Mouse (Mus musculus) MEL-GATA-1-ER (cell line): Measurements from ENCODE around the gene Lyg1.
"Not testable (repeated sequence)": the region's sequence is repeated elsewhere in the genome, so short reads cannot be mapped to it uniquely, and the experiment has no call there.

ENCODE experiments used
- DNase-seq: peaks from one replicate; pipeline ENCODE4 v3.0.0-alpha.2; 2012; ENCODE audit warnings: low read depth; ENCODE audit errors: extremely low read depth

Gene Lyg1

DNA sequence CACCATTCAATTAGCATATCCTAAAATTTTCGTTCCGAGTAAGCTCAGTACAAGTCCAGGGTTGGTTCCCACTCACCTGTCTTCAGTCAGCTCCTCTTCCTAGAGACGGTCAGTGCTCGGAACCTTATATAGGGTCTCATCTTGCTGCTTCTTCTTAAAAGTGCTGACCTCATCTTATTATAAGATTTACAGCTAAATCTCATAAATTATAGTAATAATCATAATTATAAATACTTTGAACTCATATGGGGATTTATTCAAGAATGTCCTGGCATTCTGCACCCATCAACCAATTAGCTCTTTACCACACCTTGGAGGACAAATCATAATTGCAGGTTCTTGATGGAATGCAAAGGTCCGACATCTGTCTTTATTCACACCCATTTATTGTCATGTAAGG is at the start of gene Lyg1:
Gene Lyg1, minus strand, starts transcription at position 101 of the 400 bp plus-strand sequence.
- no peak for DNase-seq

DNA sequence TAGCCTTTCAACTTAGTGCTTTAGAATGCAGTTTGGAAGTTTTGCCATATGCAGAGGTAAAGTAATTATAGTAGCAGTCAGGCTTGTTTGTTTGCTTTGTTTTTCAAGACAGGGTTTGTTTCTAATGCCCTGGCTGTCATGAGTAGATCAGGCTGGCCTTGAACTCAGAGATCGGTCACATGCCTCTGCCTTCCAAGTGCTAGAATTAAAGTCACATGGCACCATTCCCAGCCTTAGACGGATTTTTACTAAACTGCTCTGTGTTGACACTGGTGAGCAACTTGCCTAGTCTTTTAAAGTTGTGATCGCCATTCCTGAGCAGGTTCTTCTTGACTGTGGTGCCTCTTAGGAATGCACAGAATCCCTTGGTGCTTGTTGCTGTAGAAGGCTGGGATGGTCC is 49.2 kb upstream of the Lyg1 start:
- no peak for DNase-seq

DNA sequence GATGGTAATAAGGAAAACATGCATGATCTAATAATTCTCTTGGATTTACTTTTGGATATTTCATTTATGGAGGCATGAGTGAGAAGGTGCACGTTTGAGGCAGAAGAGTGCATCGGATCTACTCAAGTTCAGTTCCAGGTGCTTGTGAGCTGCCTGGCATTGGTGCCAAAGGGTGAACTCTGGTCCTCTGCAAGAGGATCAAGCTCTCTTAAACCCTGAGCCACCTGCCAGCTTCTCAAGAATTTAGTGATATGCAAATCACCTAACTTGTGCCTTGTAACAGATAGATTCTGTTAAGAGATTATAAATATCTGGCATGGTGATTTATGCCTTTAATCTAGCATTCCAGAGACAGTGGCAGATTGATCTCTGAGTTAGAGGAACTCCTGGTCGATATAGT is 45.5 kb upstream of the Lyg1 start:
- no peak for DNase-seq

DNA sequence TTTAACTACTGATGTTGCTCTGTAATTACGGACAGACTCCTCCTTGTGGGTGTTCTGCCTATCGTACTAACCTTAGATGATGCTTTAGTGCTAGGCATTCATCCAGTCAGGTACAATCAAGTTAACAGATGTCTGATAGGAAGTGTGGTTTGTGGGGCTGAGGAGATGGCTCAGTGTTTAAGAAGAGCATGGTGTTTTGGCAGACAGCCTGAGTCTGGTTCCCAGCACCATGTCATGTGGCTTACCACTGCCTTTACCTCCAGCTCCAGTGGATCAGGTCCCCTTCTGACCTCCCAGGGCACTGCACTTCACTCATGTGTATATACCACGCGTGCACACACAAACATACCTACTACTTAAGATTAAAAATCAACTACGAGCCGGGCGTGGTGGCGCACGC is 44.4 kb upstream of the Lyg1 start:
- DNase-seq, result peak; percentile 51

DNA sequence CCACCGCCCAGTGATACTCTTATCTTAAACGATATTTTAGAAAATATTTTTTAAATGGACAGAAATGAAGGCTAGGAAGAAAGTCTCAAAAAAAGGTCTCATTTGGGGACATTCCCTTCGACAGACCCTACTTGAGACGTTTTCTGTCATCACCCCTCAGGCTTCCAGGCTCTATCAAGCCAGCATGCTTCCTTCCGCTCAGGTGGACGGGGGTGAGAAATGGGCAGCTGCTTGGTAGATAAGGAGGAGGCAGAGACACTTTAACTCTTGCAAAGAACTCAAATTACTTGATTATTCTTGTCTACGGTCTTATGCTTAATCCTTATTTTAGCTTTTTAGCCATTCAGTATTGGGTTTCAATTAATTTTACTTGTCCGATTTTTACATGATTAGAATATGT is 43.3 kb upstream of the Lyg1 start:
- DNase-seq, result peak; percentile 78

DNA sequence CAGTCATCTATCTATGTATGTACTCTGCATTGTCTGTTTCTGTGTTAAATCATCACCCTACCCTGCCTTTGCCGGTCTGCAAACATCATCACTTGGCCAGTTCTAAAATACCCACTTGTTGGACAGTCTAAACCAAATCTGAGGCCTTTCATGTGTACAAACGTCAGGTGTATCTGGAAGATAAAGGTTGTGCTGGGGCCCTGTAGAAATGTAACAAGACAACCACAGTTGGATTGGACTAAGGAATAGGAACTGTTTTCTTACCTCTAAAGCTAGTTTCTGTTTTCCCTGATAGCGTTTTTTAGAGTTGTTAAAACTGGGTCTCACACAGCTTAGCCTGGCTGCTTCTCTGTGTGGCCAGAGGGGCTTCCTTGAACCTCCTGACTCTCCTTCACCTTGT is 42.0 kb upstream of the Lyg1 start:
- DNase-seq, result peak; percentile 81

DNA sequence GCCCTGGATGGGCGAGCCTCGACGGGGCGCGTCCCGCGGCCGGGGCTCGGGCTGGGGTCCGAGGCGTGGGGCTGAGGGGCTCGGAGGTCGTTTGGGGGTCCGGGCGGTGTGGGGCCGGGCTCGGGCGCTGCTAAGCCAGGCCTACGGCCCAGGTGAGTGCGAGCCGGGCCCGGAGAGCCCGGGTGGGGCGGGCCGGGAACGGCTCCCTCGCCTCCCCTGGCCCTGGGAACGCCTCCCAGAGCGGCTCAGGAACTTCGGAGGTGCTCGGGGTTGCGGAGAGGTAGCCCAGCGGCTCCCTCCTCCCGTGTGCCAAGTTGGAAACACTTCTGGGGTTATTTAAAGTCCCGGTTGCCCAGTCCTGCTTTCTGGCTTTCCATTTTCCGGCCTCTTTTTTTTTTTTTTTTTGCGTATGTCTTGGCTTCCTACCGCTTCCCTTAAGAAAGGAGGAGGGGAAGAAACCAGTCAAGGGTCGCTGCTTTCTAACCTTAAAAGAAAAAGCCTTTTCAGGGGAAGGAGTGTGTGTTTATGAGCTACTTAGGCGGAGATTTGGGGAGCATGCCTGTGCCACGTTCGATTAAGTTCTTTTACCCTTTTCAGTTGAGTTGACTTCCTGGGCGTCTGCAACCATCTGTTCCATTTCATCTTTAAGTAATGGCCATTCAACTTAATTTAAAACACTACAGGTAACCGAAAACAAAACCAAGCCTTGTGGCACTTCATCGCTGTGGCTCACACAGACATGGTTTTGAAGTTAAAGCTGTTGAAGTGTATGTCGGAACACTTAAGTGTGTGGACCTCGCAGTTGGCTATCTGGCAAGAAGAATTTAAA is 41.0 kb upstream of the Lyg1 start:
- DNase-seq, result no peak

DNA sequence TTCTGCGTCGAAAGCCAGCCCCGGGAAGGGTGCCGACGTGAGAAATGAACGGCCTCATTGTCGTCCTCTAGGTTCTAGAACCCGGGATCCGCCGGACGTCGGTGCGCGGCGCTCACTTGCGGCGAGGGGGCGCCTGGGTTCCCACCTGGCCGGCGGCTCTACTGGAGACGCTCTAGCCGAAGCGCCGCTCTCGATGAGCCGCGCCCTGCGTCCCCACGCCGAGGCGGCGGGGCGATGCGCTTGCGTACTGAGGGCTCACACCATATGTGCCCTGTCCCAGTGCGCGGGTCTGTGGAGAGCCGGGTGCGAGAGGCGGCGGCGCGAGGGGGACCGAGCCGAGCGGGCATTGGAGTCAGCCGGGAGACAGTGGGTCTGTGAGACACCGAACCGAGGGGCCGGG is 40.3 kb upstream of the Lyg1 start, which contains the start of the genes Txndc9 and Eif5b:
Gene Txndc9, minus strand, starts transcription at position 27 of the 400 bp plus-strand sequence.
Gene Eif5b, plus strand, starts transcription at position 144 of the 400 bp plus-strand sequence.
- peak; percentile 81 for DNase-seq

DNA sequence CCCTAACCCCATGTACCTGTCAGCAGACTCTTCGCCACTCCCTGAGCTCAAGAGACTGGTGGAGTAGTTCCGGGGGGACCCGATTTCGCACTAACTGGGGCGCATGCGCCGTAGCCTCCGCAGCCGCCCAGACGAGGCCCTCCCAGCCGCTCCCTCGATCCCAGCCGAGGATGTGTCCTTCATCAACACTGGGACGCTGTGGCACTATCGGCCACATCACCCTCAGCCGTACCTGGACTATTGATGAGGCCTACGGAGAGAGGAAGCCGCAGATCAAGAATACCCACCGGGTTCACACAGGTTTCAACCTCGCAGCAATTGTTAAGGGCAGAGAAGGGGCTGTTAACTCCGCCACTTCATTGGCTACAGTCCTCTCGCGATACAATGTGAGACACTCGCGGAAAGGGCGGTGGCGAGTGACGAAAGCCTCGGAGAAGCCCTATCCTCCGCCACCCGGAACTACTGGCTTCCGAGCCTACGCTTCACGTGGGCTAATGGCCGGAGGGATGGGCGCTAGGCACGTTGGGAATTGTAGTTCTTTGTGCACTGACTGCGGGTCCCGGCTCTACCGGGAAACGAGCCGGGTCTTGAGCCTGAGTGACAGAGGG is 39.4 kb upstream of the Lyg1 start:
- peak; percentile 97 for DNase-seq

DNA sequence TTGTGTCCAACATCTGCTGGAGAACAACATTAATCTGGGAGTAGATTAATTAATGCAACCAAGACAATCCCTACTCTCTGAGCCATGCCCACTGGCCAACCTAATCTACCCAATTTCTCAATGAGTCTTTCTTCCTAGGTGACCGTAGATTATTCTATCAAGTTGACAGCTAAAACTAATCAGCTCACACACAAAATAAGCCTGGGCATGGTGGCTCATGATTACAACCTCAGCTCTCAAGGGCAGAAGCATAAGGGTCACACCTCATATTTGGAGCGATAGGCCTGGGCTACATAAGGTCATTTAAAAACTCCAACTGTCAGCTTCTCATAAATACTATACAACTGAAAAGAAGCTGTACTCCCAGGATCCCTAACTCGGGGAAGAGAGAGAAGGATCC is 38.7 kb upstream of the Lyg1 start:
- no peak for DNase-seq

DNA sequence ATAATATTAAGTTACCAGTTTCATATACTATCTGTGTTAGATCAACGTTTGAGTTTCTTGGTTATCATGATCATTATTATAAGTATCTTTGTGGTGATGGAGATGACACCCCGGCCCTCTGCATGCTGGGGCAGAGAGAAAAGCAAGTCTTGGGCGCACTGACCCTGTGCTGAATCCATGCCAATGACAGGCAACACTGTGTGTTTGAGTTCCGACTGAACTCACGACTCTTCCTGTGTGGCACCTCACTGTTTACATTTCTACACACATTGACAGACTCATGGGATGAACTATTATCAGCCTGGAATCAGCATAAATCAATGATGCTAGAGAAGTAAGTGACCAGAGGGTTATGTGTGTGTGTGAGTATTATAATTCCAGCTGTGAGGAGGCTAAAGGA is 30.3 kb upstream of the Lyg1 start:
- DNase-seq, result no peak

DNA sequence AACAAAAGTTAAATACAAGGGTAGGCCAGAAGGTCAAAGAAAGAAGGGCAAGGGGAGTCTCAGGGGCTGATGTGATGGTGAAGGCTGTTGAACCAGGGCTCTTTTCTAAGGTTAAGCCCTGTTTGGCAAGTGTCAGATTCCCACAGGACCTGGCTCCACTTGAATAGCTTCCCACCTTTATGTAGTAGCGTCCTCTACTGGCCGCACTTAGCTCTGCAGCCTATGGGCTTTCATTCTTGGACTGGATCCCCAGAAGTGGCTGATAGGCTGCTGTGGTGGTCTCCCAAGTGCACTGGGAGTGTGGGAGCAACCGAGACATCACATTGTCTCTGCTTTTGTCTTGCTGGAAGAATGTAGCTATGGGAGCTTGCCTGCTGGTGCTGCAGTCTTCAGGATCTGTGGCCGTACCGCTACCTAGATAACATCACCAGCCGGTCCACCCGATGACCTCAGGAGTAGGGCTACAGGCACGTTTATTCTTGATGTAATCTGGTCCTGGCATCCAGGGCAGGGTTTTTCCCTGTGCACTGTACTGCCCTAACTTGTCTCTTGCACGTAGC is 28.3 kb upstream of the Lyg1 start:
- DNase-seq, result no peak

DNA sequence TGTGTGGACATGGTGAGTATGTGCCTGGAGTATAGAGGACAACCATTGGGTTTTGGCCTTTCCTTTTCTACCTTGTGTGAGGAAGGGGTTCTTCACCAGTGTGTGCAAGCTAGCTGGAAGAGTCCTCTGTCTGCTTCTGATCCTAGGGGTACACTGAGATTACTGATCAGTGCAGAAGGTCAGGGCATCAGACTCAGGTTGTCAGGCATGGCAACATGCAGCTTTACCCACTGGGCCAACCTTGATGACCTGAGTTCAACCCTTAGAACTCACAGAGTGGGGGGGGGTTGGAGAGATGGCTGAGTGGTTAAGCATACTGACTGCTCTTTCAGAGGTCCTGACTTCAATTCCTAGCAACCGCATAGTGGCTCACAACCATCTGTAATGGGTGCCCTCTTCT is 26.8 kb upstream of the Lyg1 start:
- DNase-seq, result no peak

DNA sequence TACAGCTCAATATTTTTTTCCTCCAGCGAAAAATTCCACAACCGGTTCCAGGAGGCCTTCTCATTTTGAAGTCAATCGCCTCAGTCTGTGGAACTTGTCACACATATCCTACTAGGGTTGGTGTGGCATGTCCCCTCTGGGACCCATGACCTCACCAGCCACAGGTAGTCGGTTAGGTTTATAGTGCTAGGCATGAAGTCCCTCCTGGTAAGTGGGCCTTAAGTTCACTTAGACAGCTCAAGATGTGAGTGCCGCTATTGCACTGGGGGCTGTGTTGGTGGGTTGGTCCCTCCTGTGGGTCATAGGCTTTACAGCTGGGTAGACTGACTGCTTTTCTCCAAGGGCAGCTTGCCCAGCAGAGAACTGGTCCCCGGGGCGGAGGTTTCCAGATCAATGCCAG is 19.7 kb upstream of the Lyg1 start:
- no peak for DNase-seq

DNA sequence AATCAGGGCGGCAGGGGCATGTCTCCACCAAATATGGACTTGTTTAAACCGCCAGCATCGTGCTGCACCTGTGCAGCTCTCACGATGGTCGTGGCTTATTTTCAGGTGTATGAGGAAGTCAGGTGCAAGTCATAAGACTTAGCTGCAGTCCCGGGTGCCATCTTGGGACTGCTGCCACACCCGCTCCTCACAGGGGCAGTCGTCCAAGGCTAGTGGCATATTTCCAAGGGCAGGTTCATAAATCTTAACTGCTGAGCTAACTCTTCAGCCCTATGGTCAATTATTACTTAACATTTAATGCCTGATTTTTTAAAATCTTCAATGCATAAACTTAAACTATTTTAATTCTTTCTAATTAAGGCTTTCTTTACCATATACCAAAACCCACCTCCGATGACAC is 19.1 kb upstream of the Lyg1 start:
- DNase-seq, result not testable (repeated sequence)

DNA sequence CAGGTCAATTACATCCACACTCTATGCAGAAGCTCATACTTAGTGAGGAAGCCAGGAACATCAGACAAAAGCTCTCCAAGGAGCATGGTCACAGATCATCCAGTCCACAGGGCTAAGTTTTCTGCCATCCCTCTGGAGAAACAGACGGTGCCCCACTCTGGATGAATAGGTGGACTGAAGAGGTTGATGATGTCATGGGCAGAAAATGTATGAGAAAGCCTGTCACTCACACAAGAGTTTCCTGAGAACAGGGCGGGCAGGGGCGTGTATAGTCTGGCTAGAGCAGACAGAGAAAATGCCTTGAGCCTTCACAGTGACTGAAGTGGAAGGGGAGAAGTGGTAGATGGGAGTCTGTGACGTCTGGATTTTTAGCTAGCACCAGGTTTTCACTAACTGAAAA is 14.0 kb upstream of the Lyg1 start:
- no peak for DNase-seq

DNA sequence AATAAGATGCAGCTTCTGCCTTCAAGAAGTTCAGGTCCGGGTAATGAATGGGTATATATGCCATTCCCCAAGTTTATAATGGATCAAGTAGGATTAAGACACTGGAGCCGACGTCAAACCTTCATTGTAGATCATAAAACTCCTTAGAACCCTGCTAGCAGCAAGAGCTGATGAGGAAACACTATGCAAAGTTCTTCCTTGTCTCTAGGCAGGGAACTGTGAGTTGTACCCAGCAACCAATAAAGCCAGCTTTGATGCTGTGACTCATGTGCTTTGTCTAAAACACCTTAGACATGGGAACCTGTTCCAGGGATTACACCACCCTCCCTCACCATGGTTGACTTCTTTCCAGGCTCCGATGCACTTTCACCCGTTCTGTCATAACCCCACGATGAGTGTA is 11.2 kb upstream of the Lyg1 start:
- DNase-seq, result no peak

DNA sequence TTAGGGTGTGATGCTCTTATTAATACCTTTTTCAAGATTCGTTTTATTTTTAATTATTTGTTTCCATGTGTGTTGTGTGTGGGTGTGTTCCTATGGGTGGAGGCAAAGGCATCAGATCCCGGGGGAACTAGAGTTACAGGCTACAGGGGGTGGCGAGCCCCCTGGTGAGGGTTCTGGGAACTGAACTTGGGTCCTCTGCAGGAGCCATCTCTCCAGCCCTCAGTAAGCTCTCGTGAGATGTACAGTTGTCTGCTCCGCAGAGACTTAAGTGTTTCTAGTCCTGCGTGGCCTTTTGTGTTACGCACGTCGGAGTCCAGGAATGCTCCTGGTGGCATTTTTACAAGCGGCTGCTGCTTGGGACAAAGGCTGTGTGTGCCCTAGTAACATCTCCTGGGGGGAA is 8.0 kb upstream of the Lyg1 start:
- DNase-seq, result no peak

DNA sequence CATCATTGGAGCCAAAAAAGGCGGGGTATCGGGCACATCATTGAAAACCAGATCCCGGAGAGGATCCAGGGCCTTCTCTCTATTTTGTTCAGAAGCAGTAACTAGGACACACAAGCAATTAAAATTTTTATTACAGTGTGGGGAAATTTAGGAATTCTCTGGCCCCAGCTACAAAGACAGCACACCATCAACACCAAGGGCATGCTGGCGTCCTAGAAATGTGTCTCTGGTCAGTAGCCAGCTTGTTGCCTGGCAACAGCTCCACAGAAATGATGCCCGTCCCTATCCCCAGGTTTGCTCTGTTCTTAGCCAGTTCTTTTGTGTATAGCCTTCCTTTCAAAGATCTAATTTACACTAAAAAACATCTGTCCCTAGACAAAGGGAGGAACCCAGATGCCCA is 1.9 kb upstream of the Lyg1 start:
- DNase-seq, result no peak

DNA sequence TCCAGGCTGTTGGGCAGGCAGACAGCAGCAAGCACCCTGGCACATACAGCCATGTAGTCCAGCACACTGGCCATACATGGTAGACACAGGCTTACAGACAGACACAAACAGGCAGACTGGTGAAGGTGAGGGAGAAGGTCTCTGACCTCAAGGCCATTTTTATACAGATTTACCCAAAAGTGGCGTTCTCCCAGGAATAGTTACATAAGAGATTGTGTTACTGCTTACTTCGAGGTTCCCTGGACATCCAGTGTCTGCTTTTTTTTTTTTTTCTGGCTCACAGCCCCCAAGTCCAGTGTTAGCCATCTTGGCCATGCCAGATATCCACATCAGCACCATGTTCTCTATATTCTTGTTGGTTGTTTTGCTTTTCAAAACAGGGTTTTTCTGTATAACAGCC is 957 bp upstream of the Lyg1 start:
- DNase-seq, result no peak

DNA sequence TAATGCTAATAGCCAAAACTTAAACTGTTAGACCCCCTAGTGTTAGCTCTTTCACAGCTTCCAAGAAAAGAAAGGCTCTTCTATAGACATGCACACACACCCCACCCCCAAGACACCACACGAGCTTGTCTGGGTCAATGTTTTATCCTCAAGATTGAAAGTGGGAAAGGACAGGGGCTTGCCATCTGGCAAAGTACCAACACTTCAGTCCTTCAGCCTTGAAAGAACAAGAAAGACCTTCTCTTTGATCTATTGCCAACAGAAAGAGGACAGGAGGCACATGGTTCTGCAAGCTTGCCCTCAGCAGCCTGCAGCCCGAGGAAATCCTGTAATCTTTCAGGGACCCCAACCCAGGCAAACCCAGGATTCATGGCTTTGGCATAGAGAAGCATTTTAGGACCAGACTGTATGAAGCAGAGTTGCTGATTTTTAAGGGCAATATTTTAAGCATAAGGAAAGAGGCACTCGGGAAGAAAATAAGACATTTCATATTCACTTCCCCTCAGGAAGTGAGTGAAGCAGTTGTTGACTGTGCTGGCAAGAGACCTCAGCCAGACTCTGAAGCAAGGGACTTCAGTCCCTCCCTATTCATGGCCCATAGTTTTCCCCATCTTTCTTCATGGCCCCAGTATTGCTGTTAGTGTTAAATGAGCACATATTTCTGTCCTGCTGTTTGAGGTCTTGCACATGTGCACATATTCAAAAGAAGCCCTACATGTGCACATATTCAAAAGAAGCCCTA is 698 bp downstream of the Lyg1 start:
- DNase-seq, result no peak

DNA sequence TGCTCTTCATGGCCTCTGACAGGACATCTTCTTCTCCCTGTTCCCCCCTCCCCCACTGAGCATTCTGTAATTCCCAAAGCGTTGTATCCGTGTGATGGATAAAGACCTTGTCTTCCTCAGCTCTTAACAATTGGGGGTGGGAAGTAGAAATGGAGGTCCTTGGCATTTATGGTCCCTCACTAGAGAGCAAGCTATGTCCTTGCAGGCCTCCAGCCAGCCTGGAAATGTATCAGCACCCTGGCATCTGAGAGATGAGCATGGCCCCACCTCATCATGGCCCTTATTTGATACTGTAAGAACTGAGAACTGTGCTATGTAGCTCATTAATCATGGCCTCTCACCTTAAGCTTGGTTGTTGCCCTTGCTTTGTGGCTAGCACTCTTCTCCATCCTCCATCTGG is 2.3 kb downstream of the Lyg1 start:
- no peak for DNase-seq
